Mouse (Mus musculus) heart, adult 18-20 months (tissue): ENCODE data around the gene Gde1. TPM values are rescaled to one million over a fixed set of nuclear protein-coding genes. Genes with fewer than 3 reads are reported as not detected.
A peak's percentile ranks its signal among the peaks of the same experiment; 100 is the strongest.

Experiments
- DNase-seq, 2 experiments: peaks; one replicate each; pipeline ENCODE4 v3.0.0; 2021 to 2022; ENCODE audit warnings: mixed read lengths in 1 of 2
- long read RNA-seq, 2 experiments: library from polyadenylated mRNA; stranded (forward); transcript quantifications; one replicate each; pipeline ENCODE4 v2.0.0; 2021
- total RNA-seq, 2 experiments: library from RNA; stranded (reverse); gene quantifications; 2 replicates each; pipeline ENCODE4 v1.2.3; 2021

Gde1 gene
- total RNA-seq, result 10 to 100 TPM; 32.3 to 37.5 TPM
- long read RNA-seq, experiment 1, transcript Gde1-201 (6 exons, 1,582 nt), result major isoform, 31 of 41 reads
- long read RNA-seq, experiment 1, partial matches to known transcripts, result 0 of 41 reads
- long read RNA-seq, experiment 1, other reads (novel, unspliced or antisense), result 10 of 41 reads
- long read RNA-seq, experiment 2, transcript Gde1-201 (6 exons, 1,582 nt), result major isoform, 14 of 36 reads
- long read RNA-seq, experiment 2, partial matches to known transcripts, result 0 of 36 reads
- long read RNA-seq, experiment 2, other reads (novel, unspliced or antisense), result 22 of 36 reads

GRCm38 (mm10) chr7:118705101-118705961, at the start of gene Gde1:
Gene Gde1, minus strand, starts transcription at chr7:118705778.
- peak; percentile 92 to 95 for DNase-seq

GRCm38 (mm10) chr7:118751625-118752024, 46.0 kb upstream of the Gde1 start:
- DNase-seq, result no peak

- DNase-seq, result no peak
Measured at GRCm38 (mm10) chr7:118749706-118750105, 44.1 kb upstream of the Gde1 start.

DNA sequence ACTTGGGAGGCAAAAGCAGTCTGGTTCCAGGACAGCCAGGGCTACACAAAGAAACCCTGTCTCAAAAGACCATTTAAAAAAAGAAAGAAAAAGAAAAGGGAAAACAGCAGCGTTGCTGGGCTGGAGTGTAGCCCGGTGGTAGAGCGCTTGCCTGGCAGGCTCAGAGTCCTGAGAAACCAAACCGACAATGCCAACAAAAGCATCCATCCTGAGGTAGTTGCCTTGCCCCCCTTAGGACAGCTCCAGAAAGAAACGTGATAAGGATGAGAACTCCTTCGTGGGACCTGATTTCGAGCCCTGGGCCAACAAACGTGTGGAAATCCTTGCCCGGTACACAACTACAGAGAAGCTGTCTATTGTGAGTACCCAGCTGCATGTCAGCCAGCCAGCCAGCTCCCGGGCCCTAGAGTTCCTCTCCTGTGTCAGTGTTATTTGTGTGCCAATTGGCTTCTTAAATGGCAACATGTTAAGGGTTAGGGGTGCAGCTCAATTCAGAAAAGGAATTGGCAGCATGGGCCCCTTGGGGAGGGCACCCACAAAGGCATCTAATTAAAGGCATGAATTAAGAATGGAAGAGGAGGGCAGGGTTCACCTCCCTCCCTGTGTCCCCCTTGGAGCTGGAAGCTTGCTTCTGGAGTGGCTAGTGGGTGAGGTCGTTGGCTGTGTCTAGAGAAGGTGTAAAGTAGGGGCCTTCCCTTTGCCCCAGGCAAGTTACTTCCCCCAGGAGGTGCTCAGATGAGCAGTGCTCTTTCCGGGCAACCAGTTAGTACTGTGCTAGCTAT, 42.5 kb upstream of the Gde1 start:
- DNase-seq, result no peak

DNA sequence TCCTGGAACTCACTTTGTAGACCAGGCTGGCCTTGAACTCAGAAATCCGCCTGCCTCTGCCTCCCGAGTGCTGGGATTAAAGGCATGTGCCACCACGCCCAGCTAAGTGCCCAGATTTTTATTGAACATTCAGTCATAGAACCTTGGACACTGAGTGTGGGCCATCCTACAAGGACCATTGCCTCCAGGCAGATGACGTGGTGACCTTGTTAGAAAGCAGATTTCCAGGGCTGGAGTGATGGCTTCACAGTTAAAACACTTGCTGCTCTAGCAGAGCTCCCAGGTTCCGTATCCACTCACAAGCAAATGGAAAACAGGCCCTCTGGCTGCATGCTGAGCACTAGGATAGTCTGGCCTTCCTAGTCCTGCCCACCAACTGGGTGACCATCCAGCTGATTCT, 39.2 kb upstream of the Gde1 start:
- DNase-seq, result no peak

- DNase-seq, result no peak
Measured at GRCm38 (mm10) chr7:118742278-118742677, 36.7 kb upstream of the Gde1 start.

GRCm38 (mm10) chr7:118740532-118741338, 35.2 kb upstream of the Gde1 start:
- DNase-seq, result peak; percentile 97 to 98

GRCm38 (mm10) chr7:118739975-118740531, 34.5 kb upstream of the Gde1 start, which contains the start of gene Vps35l:
Gene Vps35l, plus strand, starts transcription at chr7:118740226.
- DNase-seq, result peak; percentile 84 to 87

DNA sequence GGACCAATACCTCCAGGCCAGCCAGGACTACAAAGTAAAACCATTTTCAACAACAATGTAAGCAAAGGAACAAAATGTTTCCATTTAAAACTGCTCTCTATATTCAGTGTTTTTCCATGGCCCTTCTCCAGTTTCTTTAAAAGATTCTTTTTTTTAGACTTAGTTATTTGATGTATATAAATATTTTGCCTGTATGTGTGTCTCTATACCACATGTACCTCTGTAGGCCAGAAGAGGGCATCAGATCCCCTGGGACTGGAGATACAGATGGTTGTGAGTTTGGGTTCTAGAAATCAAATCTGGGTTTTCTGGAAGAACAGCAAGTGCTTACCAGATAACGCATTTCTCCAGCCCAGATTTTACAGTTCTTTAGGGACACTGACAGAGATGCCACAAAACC, 33.2 kb upstream of the Gde1 start:
- no peak for DNase-seq

DNA sequence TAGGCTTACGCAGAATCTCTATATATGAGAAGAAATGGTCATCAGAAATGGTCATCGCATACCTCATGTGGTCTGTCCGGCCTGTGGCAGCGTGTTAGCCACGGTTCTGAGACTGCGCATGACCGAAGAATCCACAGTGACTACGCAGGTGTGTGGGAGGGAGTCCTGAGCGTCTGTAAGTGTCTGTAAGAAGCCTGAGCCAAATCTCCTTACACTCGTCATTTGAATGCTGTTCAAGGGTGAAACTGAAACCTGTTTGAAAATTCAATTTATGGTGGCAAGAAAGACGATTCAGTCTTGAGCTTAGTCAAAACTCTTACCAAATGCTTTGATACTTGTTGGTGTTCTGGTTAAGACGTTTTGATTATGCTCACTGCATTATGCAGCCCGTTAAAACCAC, 27.6 kb upstream of the Gde1 start:
- DNase-seq, result no peak

DNA sequence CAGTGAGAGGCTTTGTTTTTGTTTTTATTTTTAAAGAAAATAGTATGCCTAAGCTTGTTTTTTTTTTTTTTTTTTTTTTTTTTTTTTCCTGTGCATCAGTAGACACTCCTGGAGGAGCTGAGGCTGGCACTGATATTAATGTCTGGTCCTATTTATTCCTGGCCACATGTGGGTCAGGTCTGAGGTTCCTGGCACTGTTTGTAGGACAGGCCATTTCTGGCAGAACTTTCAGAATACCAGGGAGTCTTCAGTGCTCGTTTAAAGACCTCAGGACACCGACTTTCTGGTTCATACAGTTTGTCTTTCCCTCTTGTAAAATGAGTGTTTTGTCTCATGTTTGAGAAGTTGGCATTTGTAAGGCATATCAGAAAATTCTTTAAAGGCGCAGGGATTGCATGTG, 26.2 kb upstream of the Gde1 start:
- peak in 1 of 2 experiments; percentile 24 for DNase-seq

DNA sequence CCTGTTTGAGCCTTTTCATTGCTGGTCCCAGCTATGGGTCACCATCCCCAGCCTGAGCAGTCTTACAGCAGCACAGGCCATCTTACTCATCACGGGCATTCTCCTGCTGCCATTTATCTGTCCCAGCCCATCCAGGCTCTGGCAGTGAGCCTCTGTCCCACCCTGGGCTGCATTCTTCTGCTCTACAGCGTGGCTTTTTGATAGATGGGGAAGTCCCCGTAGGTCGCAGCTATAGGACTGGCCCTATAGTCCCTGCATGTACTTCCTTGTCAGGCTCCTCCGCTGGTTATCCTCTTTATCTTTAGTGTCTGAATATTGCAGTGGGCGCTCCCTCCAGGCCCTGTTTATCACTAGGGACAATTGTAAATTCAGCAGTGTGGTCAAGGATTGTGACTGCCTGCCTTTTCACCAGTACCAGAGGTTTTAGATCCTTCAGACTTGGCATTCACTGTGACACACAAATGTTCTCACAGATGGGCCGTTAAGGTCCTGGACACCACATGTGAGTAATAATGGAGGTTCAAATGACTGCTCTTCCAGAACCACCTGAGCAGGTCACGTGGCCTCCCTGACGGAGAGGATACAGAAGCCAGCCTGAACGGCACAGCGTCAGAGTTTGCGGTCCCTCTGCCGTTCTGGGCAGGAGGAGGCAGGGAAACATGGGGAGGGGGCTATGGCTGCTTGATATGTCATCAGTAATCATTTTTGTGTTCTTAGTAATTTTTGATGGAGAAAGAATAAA, 23.4 kb upstream of the Gde1 start:
- no peak for DNase-seq

DNA sequence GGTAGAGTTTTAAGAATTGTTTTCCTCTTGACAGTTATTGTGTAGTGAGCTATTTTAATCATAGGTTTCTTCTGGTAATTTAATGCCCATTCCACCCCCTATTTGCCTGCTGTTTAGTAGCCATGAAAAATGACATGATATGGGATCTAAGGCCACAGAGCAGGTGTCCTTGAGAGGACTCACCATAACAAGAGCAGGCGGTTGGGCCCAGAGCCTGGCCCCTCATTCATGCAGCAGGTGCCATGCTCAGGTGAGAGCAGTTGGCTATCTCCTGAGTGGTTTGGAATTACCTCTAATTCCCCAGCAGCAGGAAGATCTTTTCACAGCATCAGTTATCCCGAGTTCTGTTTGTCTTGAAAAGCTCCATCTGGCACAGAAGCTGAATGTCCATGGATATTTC, 19.9 kb upstream of the Gde1 start:
- no peak for DNase-seq

DNA sequence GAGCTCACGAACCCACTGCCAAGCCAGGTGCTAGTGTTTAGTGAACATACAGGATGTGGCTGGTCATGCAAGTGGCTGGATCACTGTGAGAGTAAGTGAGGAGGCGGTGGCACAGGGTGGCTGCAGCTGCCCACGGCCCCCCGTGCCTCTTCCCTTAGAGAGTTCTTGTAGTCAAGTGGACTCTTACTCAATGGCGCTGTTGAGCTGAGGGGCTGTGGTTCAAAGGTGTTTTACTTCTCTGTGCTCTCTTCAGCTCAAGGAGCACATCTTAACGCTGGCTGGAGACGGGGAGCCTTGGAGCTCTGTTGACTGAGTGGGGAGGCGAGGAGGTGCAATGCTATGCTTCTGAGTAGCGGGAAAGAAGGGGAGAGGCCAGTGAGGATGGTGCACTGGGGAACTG, 18.3 kb upstream of the Gde1 start:
- no peak for DNase-seq

DNA sequence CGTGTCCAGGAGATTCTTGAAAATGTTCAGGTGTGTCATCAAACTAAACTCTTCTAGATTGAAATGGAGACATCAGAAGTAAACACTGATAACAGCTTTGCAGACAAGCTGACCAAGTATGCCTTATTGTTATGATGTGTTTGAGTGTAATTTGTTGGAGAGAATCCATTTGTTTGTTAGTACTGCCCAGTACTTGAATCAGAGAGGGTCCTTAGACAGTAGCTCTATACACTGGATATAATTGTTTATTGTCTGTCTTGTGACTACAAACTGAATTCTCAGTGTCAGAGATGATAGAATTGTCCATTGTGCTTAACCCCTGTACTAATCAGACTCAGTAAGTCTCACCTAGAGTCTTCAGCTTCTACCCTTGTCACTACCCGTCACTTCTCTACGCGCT, 12.5 kb upstream of the Gde1 start:
- no peak for DNase-seq

- DNase-seq, result no peak
Measured at GRCm38 (mm10) chr7:118714873-118715272, 9.3 kb upstream of the Gde1 start.

GRCm38 (mm10) chr7:118712228-118713173, 6.9 kb upstream of the Gde1 start, which contains the start of gene Ccp110:
Gene Ccp110, plus strand, starts transcription at chr7:118712552.
- peak; percentile 95 to 98 for DNase-seq

DNA sequence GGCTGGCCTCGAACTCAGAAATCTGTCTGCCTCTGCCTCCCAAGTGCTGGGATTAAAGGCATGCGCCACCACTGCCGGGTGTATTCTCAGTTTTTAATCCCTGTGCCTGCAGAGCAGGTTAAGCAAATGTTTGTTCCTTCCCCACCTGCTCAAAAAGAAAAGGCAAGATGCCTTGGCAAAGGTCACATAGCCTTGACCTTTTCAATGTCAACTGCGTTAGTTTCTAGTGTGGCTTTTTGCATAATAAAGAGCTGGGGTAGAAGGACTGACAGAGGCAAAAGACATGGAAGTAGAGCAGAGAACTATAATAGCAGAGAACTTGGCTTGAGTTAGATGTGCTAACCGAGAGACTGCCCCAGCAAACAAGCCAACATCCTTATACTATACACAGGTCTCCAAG, 5.2 kb upstream of the Gde1 start:
- no peak for DNase-seq

DNA sequence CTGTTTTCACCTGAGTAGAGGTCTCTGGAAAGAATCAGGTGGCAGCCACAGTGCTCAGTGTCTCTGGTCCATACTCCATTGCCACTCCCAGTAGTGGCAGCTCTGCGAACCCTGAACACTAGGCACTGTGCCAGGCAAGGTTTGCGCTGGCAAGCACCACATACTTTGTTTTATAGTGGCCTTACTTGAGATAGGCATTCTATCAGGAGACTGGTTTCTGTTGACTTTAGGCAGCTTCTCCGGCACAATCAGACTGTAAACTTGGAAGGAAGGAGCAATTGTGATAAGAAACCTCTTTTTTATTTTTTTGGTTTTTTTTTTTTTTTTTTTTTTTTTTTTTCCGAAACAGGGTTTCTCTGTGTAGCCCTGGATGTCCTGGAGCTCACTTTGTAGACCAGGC, 2.4 kb upstream of the Gde1 start:
- DNase-seq, result no peak
